Mouse (Mus musculus) limb, embryonic 14.5 days (tissue): ENCODE results near the gene Trim52. TPM values are rescaled to one million over a fixed set of nuclear protein-coding genes. Genes with fewer than 3 reads are reported as not detected.

Experiments used
- ATAC-seq: fragments of 200-750 bp; cut with Nextera tagmentation; 2 replicates; pipeline ENCODE4 v1.8.0; 2017; ENCODE audit warnings: low read depth, moderate number of reproducible peaks, moderate TSS enrichment; ENCODE audit not compliant: low FRiP score
- DNase-seq: peaks from one replicate; pipeline ENCODE4 v3.0.0-alpha.2; 2015; ENCODE audit warnings: low spot score
- H3K27ac ChIP-seq: fragments of 300-500 bp; sonication (generic); replicated peaks from 2 replicates; pipeline ENCODE4 v1.5.1; 2014; ENCODE audit warnings: low read depth, mild to moderate bottlenecking, low read length, moderate library complexity, mixed read lengths
- H3K27me3 ChIP-seq: fragments of 300-500 bp; sonication (generic); 2 replicates; pipeline ENCODE4 v1.6.1; 2014; ENCODE audit warnings: low read length, mixed read lengths; ENCODE audit not compliant: control insufficient read depth, insufficient read depth
- H3K36me3 ChIP-seq: fragments of 300-500 bp; sonication (generic); 2 replicates; pipeline ENCODE4 v1.6.1; 2014; ENCODE audit warnings: mild to moderate bottlenecking, low read length, moderate library complexity, mixed read lengths; ENCODE audit not compliant: control insufficient read depth, insufficient read depth
- H3K4me1 ChIP-seq: fragments of 300-500 bp; sonication (generic); 2 replicates; pipeline ENCODE4 v1.6.1; 2014; ENCODE audit warnings: antibody characterized with exemption, low read length, mixed read lengths; ENCODE audit not compliant: control insufficient read depth, insufficient read depth
- H3K4me2 ChIP-seq: fragments of 300-500 bp; sonication (generic); replicated peaks from 2 replicates; pipeline ENCODE4 v1.6.1; 2014; ENCODE audit warnings: low read depth, mild to moderate bottlenecking, low read length, moderate library complexity; ENCODE audit not compliant: severe bottlenecking
- H3K4me3 ChIP-seq: fragments of 300-500 bp; sonication (generic); replicated peaks from 2 replicates; pipeline ENCODE4 v1.5.1; 2014; ENCODE audit warnings: low read length
- H3K9ac ChIP-seq: fragments of 300-500 bp; sonication (generic); 2 replicates; pipeline ENCODE4 v1.6.1; 2014; ENCODE audit warnings: mild to moderate bottlenecking, low read depth, low read length, moderate library complexity; ENCODE audit not compliant: severe bottlenecking
- H3K9me3 ChIP-seq: fragments of 300-500 bp; sonication (generic); 2 replicates; pipeline ENCODE4 v1.6.1; 2016; ENCODE audit warnings: low read length; ENCODE audit not compliant: control insufficient read depth
- POLR2A ChIP-seq: fragments of 200-500 bp; IDR thresholded peaks from 2 replicates; pipeline ENCODE4 v1.8.0; 2012; ENCODE audit warnings: inconsistent platforms, mild to moderate bottlenecking, moderate library complexity, borderline replicate concordance; ENCODE audit not compliant: insufficient read depth, insufficient read length; ENCODE audit errors: extremely low read depth
- WGBS: fragments of 180-500 bp; shearing (Covaris S2); extraction: QIAGEN DNeasy Blood & Tissue Kit; methylation state at CpG from one replicate; pipeline ENCODE4 v1.1.7; 2014; 5-methylcytosine and 5-hydroxymethylcytosine counted together
- polyA plus RNA-seq, 2 experiments: library from polyadenylated mRNA; depleted of rRNA in 1 of 2; stranded (reverse) in 1 of 2; unstranded in 1 of 2; fragments of >200 nt; fragmentation: Nextera tagmentation in 1 of 2; extraction: Ambion mirVana in 1 of 2; gene quantifications; 2 replicates each; pipeline versions ENCODE4 v1.2.1 to v1.2.3; 2012 to 2014

Trim52 gene
- polyA plus RNA-seq, 2 experiments: 0.10 TPM; not detected in 1

DNA sequence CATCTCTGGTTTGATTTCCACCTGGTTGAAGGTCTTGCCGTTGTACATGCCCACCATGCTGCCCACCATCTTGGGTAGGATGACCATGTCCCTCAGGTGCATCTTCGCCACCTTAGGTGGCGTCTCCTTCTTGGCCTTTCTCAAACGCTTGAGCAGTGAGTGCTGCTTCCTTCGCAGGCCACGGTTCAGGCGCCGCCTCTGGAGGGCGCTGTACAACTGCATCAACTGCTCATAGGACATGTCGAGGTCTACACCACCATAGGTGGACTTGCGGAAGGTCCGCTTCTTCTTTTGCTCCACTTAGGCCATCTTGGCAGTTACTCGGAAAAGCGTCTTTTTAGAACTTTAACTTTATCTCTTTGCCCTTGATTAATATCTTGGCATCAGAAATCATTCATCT lies 5.1 kb upstream of the Trim52 start:
- WGBS: 94% methylated on average over 14 of the region's 14 CpGs
- H3K4me2 ChIP-seq: no peak overlapping the region
- ATAC-seq: no peak
- no peaks in the 10 kb centered on the region for H3K27me3 ChIP-seq
- H3K4me3 ChIP-seq: no peak overlapping the region
- DNase-seq: no peak
- H3K27ac ChIP-seq: no peak overlapping the region
- no peaks in the 10 kb centered on the region for H3K9me3 ChIP-seq
- H3K36me3 ChIP-seq: no peaks in the 10 kb centered on the region
- TF ChIP-seq POLR2A: no peak
- H3K9ac ChIP-seq: no peak overlapping the region
- no peaks in the 10 kb centered on the region for H3K4me1 ChIP-seq

DNA sequence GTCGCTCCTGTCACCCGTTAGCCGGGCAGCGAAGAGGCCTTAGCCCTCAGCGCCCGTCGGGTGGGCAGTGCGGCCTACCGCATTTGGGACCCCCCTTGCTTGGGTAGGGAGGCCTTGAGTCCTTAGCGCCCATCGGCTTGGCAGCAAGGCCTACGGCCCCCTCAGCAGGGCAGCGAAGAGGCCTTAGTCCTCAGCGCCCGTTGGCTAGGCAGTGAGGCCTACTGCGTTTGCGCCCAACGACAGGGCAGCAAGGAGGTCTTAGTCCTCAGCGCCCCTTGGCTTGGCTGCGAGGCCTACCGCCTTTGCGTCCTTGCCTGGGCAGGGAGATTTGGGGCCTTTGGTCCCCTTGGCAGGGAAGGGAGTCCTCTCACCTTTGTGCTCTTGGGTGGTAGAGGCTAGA lies 427 bp downstream of the Trim52 start:
- H3K4me3 ChIP-seq: no peak overlapping the region
- no peak for TF ChIP-seq POLR2A
- no peaks in the 10 kb centered on the region for H3K36me3 ChIP-seq
- H3K4me2 ChIP-seq: no peak overlapping the region
- H3K9ac ChIP-seq: no peak overlapping the region
- DNase-seq: no peak
- no peak overlapping the region for H3K27ac ChIP-seq
- no peaks in the 10 kb centered on the region for H3K27me3 ChIP-seq
- 98% methylated on average over 20 of the region's 22 CpGs for WGBS
- H3K9me3 ChIP-seq: no peaks in the 10 kb centered on the region
- H3K4me1 ChIP-seq: no peaks in the 10 kb centered on the region
- ATAC-seq: no peak

- Histone ChIP-seq H3K36me3 (no peaks in the 10 kb centered on the region), H3K27me3 (no peaks in the 10 kb centered on the region), H3K4me1 (no peaks in the 10 kb centered on the region), H3K4me2 (no peak overlapping the region), H3K9ac (no peak overlapping the region), H3K4me3 (no peak overlapping the region), H3K9me3 (no peaks in the 10 kb centered on the region), H3K27ac (no peak overlapping the region)
- no peak for TF ChIP-seq POLR2A
- whole genome bisulfite sequencing: 27% methylated on average over 2 of the region's 2 CpGs
- ATAC-seq: no peak
- peak; percentile 76 for DNase-seq
Observed at GRCm38 (mm10) chr14:106119371-106119770, 13.4 kb downstream of the Trim52 start.

DNA sequence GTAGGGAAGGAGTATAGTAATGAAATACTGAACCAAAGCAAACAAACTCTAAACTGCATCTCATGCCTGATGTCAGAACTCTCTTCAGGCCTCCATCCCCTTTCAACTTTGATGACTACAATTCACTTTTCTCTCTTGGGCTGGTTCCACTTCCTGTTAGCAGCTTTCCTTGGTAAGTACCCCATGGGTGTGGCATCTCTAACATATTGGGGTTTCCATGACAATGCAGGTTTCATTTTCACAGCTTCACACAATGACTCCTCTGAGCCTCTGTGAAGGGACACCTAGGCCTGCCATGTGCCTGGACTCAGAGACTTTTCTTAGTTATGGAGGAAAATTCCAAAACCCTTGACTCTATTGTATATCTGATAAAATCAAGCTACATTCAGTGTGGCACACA lies 30.3 kb downstream of the Trim52 start:
- Histone ChIP-seq H3K4me1 (no peaks in the 10 kb centered on the region), H3K27ac (no peak overlapping the region), H3K27me3 (no peaks in the 10 kb centered on the region), H3K9ac (no peak overlapping the region), H3K4me3 (no peak overlapping the region), H3K9me3 (no peaks in the 10 kb centered on the region; the same call in 1 of the 2 replicates), H3K36me3 (no peaks in the 10 kb centered on the region), H3K4me2 (no peak overlapping the region)
- DNase-seq: no peak
- TF ChIP-seq POLR2A: no peak
- no peak for ATAC-seq

DNA sequence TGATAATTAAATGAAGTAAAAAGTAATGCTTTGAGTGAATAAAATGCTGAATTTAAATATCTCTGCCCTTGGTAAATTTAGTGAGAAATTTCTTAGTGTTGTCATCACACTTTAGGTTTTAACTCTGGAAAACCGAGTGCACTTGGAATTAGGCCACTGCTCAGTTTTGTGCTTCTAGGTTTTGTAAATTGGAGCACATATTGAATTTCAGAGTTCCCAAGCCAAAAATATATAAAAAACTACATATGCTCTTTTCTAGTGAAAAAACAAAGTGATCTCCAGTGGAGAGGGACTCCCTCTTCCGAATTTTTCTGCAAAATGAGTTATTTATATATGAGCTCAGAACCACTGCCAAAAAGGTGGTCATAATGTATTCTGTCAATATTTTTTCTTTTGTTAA lies 45.2 kb downstream of the Trim52 start:
- H3K4me3 ChIP-seq: no peak overlapping the region
- WGBS: 46% methylated on average over 2 of the region's 2 CpGs
- H3K4me2 ChIP-seq: no peak overlapping the region
- H3K9ac ChIP-seq: no peak overlapping the region
- no peaks in the 10 kb centered on the region for H3K9me3 ChIP-seq
- ATAC-seq (no peak), DNase-seq (peak; percentile 37)
- no peak for TF ChIP-seq POLR2A
- H3K27ac ChIP-seq: no peak overlapping the region
- no peaks in the 10 kb centered on the region for H3K36me3 ChIP-seq
- no peaks in the 10 kb centered on the region for H3K4me1 ChIP-seq
- no peaks in the 10 kb centered on the region for H3K27me3 ChIP-seq
